Mouse (Mus musculus) heart, adult 2 months (tissue): ENCODE results near the gene Rps6kc1. TPM values are rescaled to one million over a fixed set of nuclear protein-coding genes. Genes with fewer than 3 reads are reported as not detected.

Experiments used
- DNase-seq, 2 experiments: peaks; one replicate each; pipeline ENCODE4 v3.0.0; 2021
- H3K27ac ChIP-seq: fragments of 200-600 bp; 2 replicates; pipeline ENCODE4 v1.8.1; 2022
- H3K27me3 ChIP-seq: fragments of 200-500 bp; 2 replicates; pipeline ENCODE4 v1.6.1; 2012; ENCODE audit warnings: mild to moderate bottlenecking, low read length, inconsistent platforms, mixed read lengths; ENCODE audit not compliant: control insufficient read depth, insufficient read depth
- H3K36me3 ChIP-seq: fragments of 200-500 bp; 2 replicates; pipeline ENCODE4 v1.6.1; 2012; ENCODE audit warnings: low read length, inconsistent platforms; ENCODE audit not compliant: control insufficient read depth, insufficient read depth
- H3K4me1 ChIP-seq: fragments of 200-500 bp; 2 replicates; pipeline ENCODE4 v1.6.1; 2011; ENCODE audit warnings: low read length; ENCODE audit not compliant: control insufficient read depth, insufficient read depth
- H3K4me3 ChIP-seq: fragments of 200-600 bp; 2 replicates; pipeline ENCODE4 v1.8.1; 2022
- H3K79me2 ChIP-seq: fragments of 200-500 bp; replicated peaks from 2 replicates; pipeline ENCODE4 v1.6.1; 2012; ENCODE audit warnings: mild to moderate bottlenecking, inconsistent platforms, low read length, moderate library complexity, mixed read lengths; ENCODE audit not compliant: control insufficient read depth, insufficient read depth
- H3K9ac ChIP-seq: fragments of 200-500 bp; 2 replicates; pipeline ENCODE4 v1.6.1; 2012; ENCODE audit warnings: low read depth, mild to moderate bottlenecking, control low read depth, inconsistent platforms, low read length, mixed read lengths
- CTCF ChIP-seq: fragments of 200-600 bp; IDR thresholded peaks from 2 replicates; pipeline ENCODE4 v1.8.1; 2022; ENCODE audit warnings: antibody characterized with exemption, mild to moderate bottlenecking, moderate library complexity
- EP300 ChIP-seq: fragments of 200-500 bp; IDR thresholded peaks from 2 replicates; pipeline ENCODE4 v1.6.1; 2011; ENCODE audit warnings: low read depth, low read length, control low read depth; ENCODE audit not compliant: insufficient read depth
- POLR2A ChIP-seq: fragments of 200-500 bp; IDR thresholded peaks from 2 replicates; pipeline ENCODE4 v1.6.1; 2011; ENCODE audit warnings: mild to moderate bottlenecking, low read depth, low read length, control low read depth; ENCODE audit not compliant: insufficient read depth
- WGBS: fragments of 180-500 bp; shearing (Covaris S2); methylation state at CpG from one replicate; pipeline ENCODE4 v1.1.7; 2018; 5-methylcytosine and 5-hydroxymethylcytosine counted together
- intact Hi-C: fragments of 180-260 bp; cut with DNase I; formaldehyde crosslinking; loops from one replicate; pipeline ENCODE4 v1.15.1; 2025
- polyA plus RNA-seq: library from polyadenylated mRNA; depleted of rRNA; stranded (reverse); fragments of >200 nt; gene quantifications from 2 replicates; pipeline ENCODE4 v1.2.3, GENCODE M21; 2012
- total RNA-seq, 2 experiments: library from RNA; stranded (reverse); gene quantifications; 2 replicates each; pipeline ENCODE4 v1.2.3; 2021

Rps6kc1 gene
- total and polyA plus RNA-seq, 3 experiments, result 6.9 to 18.9 (median 15.6) TPM

- no peaks in the 10 kb centered on the region for H3K79me2 ChIP-seq
- 92% methylated on average over 2 of the region's 2 CpGs for WGBS
- H3K4me1 ChIP-seq, result no peaks in the 10 kb centered on the region
- no peaks in the 10 kb centered on the region for H3K27me3 ChIP-seq
- no peak for TF ChIP-seq POLR2A
- TF ChIP-seq EP300, result no peak
- TF ChIP-seq CTCF, result no peak
- no peak for DNase-seq
- H3K4me3 ChIP-seq, result no peak overlapping the region
- no peak overlapping the region for H3K27ac ChIP-seq
- H3K36me3 ChIP-seq, result no peaks in the 10 kb centered on the region
- intact Hi-C loops, result no loop called here
- no peak overlapping the region for H3K9ac ChIP-seq
Observed at GRCm38 (mm10) chr1:190766800-190767199, 144.8 kb downstream of the Rps6kc1 start.

- Histone ChIP-seq H3K9ac (no peak overlapping the region), H3K27me3 (no peaks in the 10 kb centered on the region), H3K27ac (no peak overlapping the region), H3K36me3 (no peaks in the 10 kb centered on the region), H3K4me1 (no peaks in the 10 kb centered on the region), H3K79me2 (no peaks in the 10 kb centered on the region), H3K4me3 (no peak overlapping the region)
- peak; percentile 27 to 28 for DNase-seq
- intact Hi-C loops, result no loop called here
- 66% methylated on average over 10 of the region's 10 CpGs for WGBS
- TF ChIP-seq EP300 (no peak), POLR2A (no peak), CTCF (no peak)
Observed at GRCm38 (mm10) chr1:190763756-190764155, 147.8 kb downstream of the Rps6kc1 start.

GRCm38 (mm10) chr1:190761786-190762185, 149.8 kb downstream of the Rps6kc1 start:
- Histone ChIP-seq H3K27ac (no peak overlapping the region), H3K27me3 (no peaks in the 10 kb centered on the region), H3K79me2 (no peaks in the 10 kb centered on the region), H3K4me3 (no peak overlapping the region), H3K4me1 (no peaks in the 10 kb centered on the region), H3K36me3 (no peaks in the 10 kb centered on the region), H3K9ac (no peak overlapping the region)
- no peak for TF ChIP-seq POLR2A
- TF ChIP-seq CTCF, result peak; percentile 24
- TF ChIP-seq EP300, result no peak
- no peak for DNase-seq
- intact Hi-C loops, result no loop called here
- 17% methylated on average over 4 of the region's 5 CpGs for WGBS

- intact Hi-C loops, result no loop called here
- WGBS, result 78% methylated on average over 8 of the region's 8 CpGs
- Histone ChIP-seq H3K4me1 (no peaks in the 10 kb centered on the region), H3K4me3 (no peak overlapping the region), H3K79me2 (no peaks in the 10 kb centered on the region), H3K27ac (no peak overlapping the region), H3K9ac (no peak overlapping the region), H3K36me3 (no peaks in the 10 kb centered on the region), H3K27me3 (no peaks in the 10 kb centered on the region)
- TF ChIP-seq EP300, result no peak
- no peak for DNase-seq
Observed at GRCm38 (mm10) chr1:190757899-190758298, 153.7 kb downstream of the Rps6kc1 start.

- DNase-seq, result no peak
- no peaks in the 10 kb centered on the region for H3K36me3 ChIP-seq
- intact Hi-C loops, result no loop called here
- H3K79me2 ChIP-seq, result no peaks in the 10 kb centered on the region
- H3K27ac ChIP-seq, result no peak overlapping the region
- WGBS, result 81% methylated on average over 8 of the region's 8 CpGs
- H3K9ac ChIP-seq, result no peak overlapping the region
- no peak overlapping the region for H3K4me3 ChIP-seq
- no peaks in the 10 kb centered on the region for H3K27me3 ChIP-seq
- no peaks in the 10 kb centered on the region for H3K4me1 ChIP-seq
- TF ChIP-seq EP300 (no peak), CTCF (no peak), POLR2A (no peak)
Observed at GRCm38 (mm10) chr1:190751794-190752570, 159.6 kb downstream of the Rps6kc1 start.

- Histone ChIP-seq H3K36me3 (no peaks in the 10 kb centered on the region), H3K27me3 (no peaks in the 10 kb centered on the region), H3K79me2 (no peaks in the 10 kb centered on the region), H3K27ac (no peak overlapping the region), H3K9ac (no peak overlapping the region), H3K4me3 (no peak overlapping the region), H3K4me1 (no peaks in the 10 kb centered on the region)
- intact Hi-C loops, result no loop called here
- no peak for DNase-seq
- 84% methylated on average over 10 of the region's 10 CpGs for WGBS
- TF ChIP-seq EP300 (no peak), CTCF (no peak), POLR2A (no peak)
Observed at GRCm38 (mm10) chr1:190748937-190749336, 162.6 kb downstream of the Rps6kc1 start.
